Mouse (Mus musculus) MEL (cell line): ENCODE measurements around the gene Fut9.

Experiments used
- CHD2 ChIP-seq: IDR thresholded peaks from 2 replicates; pipeline ENCODE4 v1.6.1; 2011; ENCODE audit warnings: low read length, improper control_type of control experiment
- CTCF ChIP-seq, 3 experiments: IDR thresholded peaks in 2 of 3; conservative IDR thresholded peaks in 1 of 3; 2 replicates each; pipeline ENCODE4 v1.5.1; 2011 to 2012; ENCODE audit warnings: low read length in 3 of 3, low read depth in 2 of 3, mild to moderate bottlenecking in 2 of 3, improper control_type of control experiment in 1 of 3, inconsistent platforms in 1 of 3, mixed read lengths in 1 of 3, moderate library complexity in 1 of 3; ENCODE audit not compliant: control insufficient read depth in 1 of 3, insufficient read depth in 1 of 3, poor library complexity in 1 of 3, severe bottlenecking in 1 of 3
- GATA1 ChIP-seq: IDR thresholded peaks from 2 replicates; pipeline ENCODE4 v1.6.1; 2011; ENCODE audit warnings: low read depth, low read length, improper control_type of control experiment
- MXI1 ChIP-seq: IDR thresholded peaks from 2 replicates; pipeline ENCODE4 v1.6.1; 2011; ENCODE audit warnings: mild to moderate bottlenecking, low read depth, low read length, improper control_type of control experiment
- NELFE ChIP-seq: IDR thresholded peaks from 2 replicates; pipeline ENCODE4 v1.6.1; 2011; ENCODE audit warnings: low read depth, low read length, improper control_type of control experiment
- POLR2A ChIP-seq, 2 experiments: IDR thresholded peaks; 2 replicates each; pipeline ENCODE4 v1.6.1; 2011 to 2012; ENCODE audit warnings: low read length in 2 of 2, mild to moderate bottlenecking in 2 of 2, control low read depth in 1 of 2, improper control_type of control experiment in 1 of 2, low read depth in 1 of 2, moderate library complexity in 1 of 2; ENCODE audit not compliant: control insufficient read depth in 1 of 2, insufficient read depth in 1 of 2, poor library complexity in 1 of 2
- POLR2AphosphoS2 ChIP-seq: IDR thresholded peaks from 2 replicates; pipeline ENCODE4 v1.6.1; 2011; ENCODE audit warnings: low read length, improper control_type of control experiment
- SMC3 ChIP-seq: IDR thresholded peaks from 2 replicates; pipeline ENCODE4 v1.6.1; 2011; ENCODE audit warnings: low read depth, low read length, improper control_type of control experiment

- TF ChIP-seq CTCF (IDR thresholded peaks at IDR 0.05 in 2 of 3, conservative IDR thresholded peaks at IDR 0.05 in 1 of 3; ENCODE audit: control insufficient read depth in 1 of 3, insufficient read depth in 1 of 3, low read depth in 2 of 3, low read length in 3 of 3, poor library complexity in 1 of 3, severe bottlenecking in 1 of 3) (no peak), GATA1 (no peak), MXI1 (no peak), NELFE (no peak), POLR2A (IDR thresholded peaks at IDR 0.05; ENCODE audit: control insufficient read depth in 1 of 2, insufficient read depth in 1 of 2, low read depth in 1 of 2, low read length in 2 of 2, poor library complexity in 1 of 2) (no peak), POLR2AphosphoS2 (no peak), SMC3 (no peak), CHD2 (no peak)
These were observed 154.5 kb downstream of the Fut9 start for GRCm38 (mm10) chr4:25645580-25645979.
